Mouse (Mus musculus) adrenal gland (tissue): ENCODE measurements around the gene Pip5k1b.
"Not testable (repeated sequence)": the region's sequence is repeated elsewhere in the genome, so short reads cannot be mapped to it uniquely, and the experiment has no call there.

Experiments
- intact Hi-C: fragments of 180-260 bp; cut with DNase I; formaldehyde crosslinking; loops from one replicate; pipeline ENCODE4 v1.15.1; 2025
- long read RNA-seq, 2 experiments: library from polyadenylated mRNA; unstranded; transcript quantifications; one replicate each; pipeline ENCODE4 v2.0.0; 2020; ENCODE audit warnings: borderline replicate concordance in 1 of 2; ENCODE audit not compliant: insufficient replicate concordance in 1 of 2

Gene Pip5k1b
- long read RNA-seq, experiment 1, partial matches to known transcripts, result 0 of 3 reads
- long read RNA-seq, experiment 1, other reads (novel, unspliced or antisense), result 1 of 3 reads
- long read RNA-seq, experiment 2, partial matches to known transcripts, result 0 of 2 reads
- long read RNA-seq, experiment 2, other reads (novel, unspliced or antisense), result 1 of 2 reads

GRCm38 (mm10) chr19:24555466-24555903 is at the start of gene Pip5k1b:
Gene Pip5k1b (minus strand): TSS chr19:24555872.
- intact Hi-C loops, result no loop called here

GRCm38 (mm10) chr19:24604105-24604504 is 48.4 kb upstream of the Pip5k1b start:
- intact Hi-C loops, result no loop called here

GRCm38 (mm10) chr19:24603431-24603830 is 47.8 kb upstream of the Pip5k1b start:
- intact Hi-C loops, result no loop called here

GRCm38 (mm10) chr19:24586726-24587125 is 31.1 kb upstream of the Pip5k1b start:
- intact Hi-C loops, result no loop called here

GRCm38 (mm10) chr19:24585171-24585570 is 29.5 kb upstream of the Pip5k1b start:
- intact Hi-C loops, result no loop called here

GRCm38 (mm10) chr19:24583956-24584355 is 28.3 kb upstream of the Pip5k1b start:
- intact Hi-C loops, result no loop called here

- intact Hi-C loops, result no loop called here
These were observed 20.5 kb upstream of the Pip5k1b start for GRCm38 (mm10) chr19:24576125-24576524.

- intact Hi-C loops, result no loop called here
These were observed 16.1 kb upstream of the Pip5k1b start for GRCm38 (mm10) chr19:24571756-24572181.

- intact Hi-C loops, result no loop called here
These were observed 15.3 kb upstream of the Pip5k1b start for GRCm38 (mm10) chr19:24570969-24571368.

- intact Hi-C loops, result loop anchor here (2.0 kb wide), 1 partner anchor 257 kb away; no protein-coding TSS in a partner anchor
These were observed 1.8 kb upstream of the Pip5k1b start for GRCm38 (mm10) chr19:24557456-24557855.

- intact Hi-C loops, result loop anchor here (2.0 kb wide), 1 partner anchor 256 kb away; no protein-coding TSS in a partner anchor
These were observed 904 bp upstream of the Pip5k1b start for GRCm38 (mm10) chr19:24556585-24556966.

- intact Hi-C loops, result loop anchor here (2.0 kb wide), 1 partner anchor 255 kb away; no protein-coding TSS in a partner anchor
These were observed 372 bp upstream of the Pip5k1b start for GRCm38 (mm10) chr19:24555904-24556584.

- intact Hi-C loops, result no loop called here
These were observed 684 bp downstream of the Pip5k1b start for GRCm38 (mm10) chr19:24554911-24555465.

GRCm38 (mm10) chr19:24554425-24554824 is 1.2 kb downstream of the Pip5k1b start:
- intact Hi-C loops, result no loop called here

GRCm38 (mm10) chr19:24553291-24554075 is 2.2 kb downstream of the Pip5k1b start:
- intact Hi-C loops, result no loop called here

- intact Hi-C loops, result not testable (repeated sequence)
These were observed 3.0 kb downstream of the Pip5k1b start for GRCm38 (mm10) chr19:24552641-24553040.

- intact Hi-C loops, result no loop called here
These were observed 4.3 kb downstream of the Pip5k1b start for GRCm38 (mm10) chr19:24551196-24551954.

GRCm38 (mm10) chr19:24550778-24551177 is 4.9 kb downstream of the Pip5k1b start:
- intact Hi-C loops, result no loop called here

GRCm38 (mm10) chr19:24550016-24550415 is 5.7 kb downstream of the Pip5k1b start:
- intact Hi-C loops, result no loop called here

GRCm38 (mm10) chr19:24548337-24548736 is 7.3 kb downstream of the Pip5k1b start:
- intact Hi-C loops, result no loop called here

GRCm38 (mm10) chr19:24546153-24546552 is 9.5 kb downstream of the Pip5k1b start:
- intact Hi-C loops, result no loop called here
